Mouse (Mus musculus): ENCODE measurements around the gene Kpna3. TPM values are rescaled to one million over a fixed set of nuclear protein-coding genes. Genes with fewer than 3 reads are reported as not detected.
A peak's percentile ranks its signal among the peaks of the same experiment; 100 is the strongest.
"Not testable (repeated sequence)": the region's sequence is repeated elsewhere in the genome, so short reads cannot be mapped to it uniquely, and the experiment has no call there.

Kpna3 gene
- polyA plus RNA-seq, 1 experiment from 2014 or later: 97.9 TPM

DNA sequence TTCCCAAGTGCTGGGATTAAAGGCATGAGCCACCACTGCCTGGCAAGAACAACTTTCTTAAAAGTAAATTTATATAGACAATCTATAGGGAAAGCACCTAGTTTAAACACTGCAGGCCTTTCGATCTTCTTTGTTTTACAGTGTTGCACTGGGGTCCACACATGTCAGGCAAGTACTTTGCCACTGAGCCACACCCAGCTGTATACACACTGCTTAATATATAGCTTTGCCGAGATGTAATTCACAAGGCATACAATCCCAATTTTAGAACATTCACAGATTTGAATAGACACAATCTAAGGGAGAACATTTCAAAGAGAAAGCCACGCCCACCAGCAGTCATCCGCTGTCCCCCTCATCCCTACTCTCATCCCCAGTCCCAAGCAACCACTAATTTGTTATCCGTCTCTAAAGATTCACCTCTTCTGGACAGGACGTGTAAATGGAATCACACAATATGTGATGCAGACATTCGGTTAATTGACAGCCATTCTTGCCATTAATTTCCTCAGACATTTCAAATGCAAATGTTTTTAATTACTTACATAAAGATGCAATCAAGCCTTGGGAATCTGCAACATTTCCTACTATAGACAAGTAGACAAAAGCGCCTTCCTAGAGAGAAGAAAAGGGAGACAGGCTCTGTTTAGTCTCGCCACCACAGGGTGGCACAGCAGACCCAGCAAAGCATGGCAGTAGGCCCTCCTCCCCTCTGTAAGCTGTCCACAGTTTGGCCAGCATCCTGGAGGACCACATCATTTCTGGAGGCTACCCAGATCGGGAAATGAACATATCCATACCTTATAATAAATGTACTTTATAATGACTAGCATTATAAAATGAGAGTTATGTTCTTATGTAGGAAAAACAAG lies 92.6 kb downstream of the Kpna3 start:
- DNase-seq (peak; percentile 68), ATAC-seq (ENCODE audit: low FRiP score, low TSS enrichment) (no peak)
- Histone ChIP-seq H3K27ac (replicated peaks; ENCODE audit: low read depth, low read length) (no peak overlapping the region), H3K4me2 (ENCODE audit: low read length) (no peak overlapping the region), H3K27me3 (ENCODE audit: control insufficient read depth, insufficient read depth, low read length) (no peaks in the 10 kb centered on the region), H3K36me3 (ENCODE audit: control insufficient read depth, insufficient read depth, low read length) (no peaks in the 10 kb centered on the region), H3K4me3 (replicated peaks; ENCODE audit: low read depth, low read length) (no peak overlapping the region), H3K9ac (replicated peaks; ENCODE audit: low read length) (no peak overlapping the region), H3K9me3 (ENCODE audit: control insufficient read depth, low read length) (no peaks in the 10 kb centered on the region), H3K4me1 (ENCODE audit: control insufficient read depth, insufficient read depth, low read length) (no peaks in the 10 kb centered on the region)
- 65% methylated on average over 10 of the region's 10 CpGs for WGBS

DNA sequence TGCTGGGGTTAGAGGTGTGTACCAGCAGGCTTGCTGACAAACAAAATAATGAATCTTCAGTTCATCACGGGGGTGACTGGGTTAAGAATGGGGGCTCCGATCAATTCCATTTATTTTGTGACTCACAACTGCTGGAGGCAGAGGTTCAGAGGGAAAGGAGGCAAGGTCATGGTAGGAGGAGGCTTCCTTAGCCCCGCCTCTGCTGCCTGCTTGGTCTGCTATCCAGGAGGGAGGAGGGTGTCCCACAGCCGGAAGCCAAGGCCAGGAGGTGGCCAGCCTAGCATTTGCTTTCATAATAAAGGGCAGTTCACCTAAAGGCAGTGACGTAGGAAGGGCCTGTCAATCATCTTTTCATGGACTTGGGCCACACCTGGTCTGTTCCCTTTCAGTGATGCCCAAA lies 95.1 kb downstream of the Kpna3 start:
- DNase-seq (no peak), ATAC-seq (ENCODE audit: low FRiP score, low TSS enrichment) (no peak)
- no peaks in the 10 kb centered on the region for H3K9me3 ChIP-seq (ENCODE audit: control insufficient read depth, low read length)
- no peak overlapping the region for H3K4me2 ChIP-seq (ENCODE audit: low read length)
- H3K27me3 ChIP-seq (ENCODE audit: control insufficient read depth, insufficient read depth, low read length): no peaks in the 10 kb centered on the region
- no peaks in the 10 kb centered on the region for H3K36me3 ChIP-seq (ENCODE audit: control insufficient read depth, insufficient read depth, low read length)
- H3K4me1 ChIP-seq (ENCODE audit: control insufficient read depth, insufficient read depth, low read length): no peaks in the 10 kb centered on the region
- H3K9ac ChIP-seq (replicated peaks; ENCODE audit: low read length): no peak overlapping the region
- no peak overlapping the region for H3K27ac ChIP-seq (replicated peaks; ENCODE audit: low read depth, low read length)
- H3K4me3 ChIP-seq (replicated peaks; ENCODE audit: low read depth, low read length): no peak overlapping the region
- WGBS: 74% methylated on average over 5 of the region's 5 CpGs

DNA sequence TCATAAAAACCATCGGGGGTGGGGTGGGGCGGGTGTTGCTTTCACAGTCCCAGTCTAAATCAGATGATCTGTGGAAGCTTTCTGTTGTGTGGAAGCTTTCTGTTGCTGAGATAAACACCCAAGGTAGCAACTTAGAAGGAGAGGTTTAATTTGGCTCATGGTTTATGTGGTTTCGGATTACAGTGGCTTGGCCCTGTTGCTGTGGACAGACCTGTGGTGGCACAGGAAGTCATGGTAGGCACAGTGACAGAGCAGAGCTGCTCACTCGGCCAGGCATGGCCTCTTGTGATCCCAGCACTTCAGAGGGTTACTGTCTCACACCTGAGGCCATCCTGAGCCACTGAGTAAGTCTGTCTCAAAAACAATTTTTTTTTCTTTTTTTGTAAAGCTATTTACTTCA lies 100.3 kb downstream of the Kpna3 start:
- no peak overlapping the region for H3K9ac ChIP-seq (replicated peaks; ENCODE audit: low read length)
- H3K4me3 ChIP-seq (replicated peaks; ENCODE audit: low read depth, low read length): no peak overlapping the region
- no peaks in the 10 kb centered on the region for H3K36me3 ChIP-seq (ENCODE audit: control insufficient read depth, insufficient read depth, low read length)
- WGBS: 89% methylated on average over 4 of the region's 4 CpGs
- DNase-seq (no peak), ATAC-seq (ENCODE audit: low FRiP score, low TSS enrichment) (no peak)
- H3K4me2 ChIP-seq (ENCODE audit: low read length): no peak overlapping the region
- no peaks in the 10 kb centered on the region for H3K9me3 ChIP-seq (ENCODE audit: control insufficient read depth, low read length)
- H3K4me1 ChIP-seq (ENCODE audit: control insufficient read depth, insufficient read depth, low read length): no peaks in the 10 kb centered on the region
- no peak overlapping the region for H3K27ac ChIP-seq (replicated peaks; ENCODE audit: low read depth, low read length)
- no peaks in the 10 kb centered on the region for H3K27me3 ChIP-seq (ENCODE audit: control insufficient read depth, insufficient read depth, low read length)

DNA sequence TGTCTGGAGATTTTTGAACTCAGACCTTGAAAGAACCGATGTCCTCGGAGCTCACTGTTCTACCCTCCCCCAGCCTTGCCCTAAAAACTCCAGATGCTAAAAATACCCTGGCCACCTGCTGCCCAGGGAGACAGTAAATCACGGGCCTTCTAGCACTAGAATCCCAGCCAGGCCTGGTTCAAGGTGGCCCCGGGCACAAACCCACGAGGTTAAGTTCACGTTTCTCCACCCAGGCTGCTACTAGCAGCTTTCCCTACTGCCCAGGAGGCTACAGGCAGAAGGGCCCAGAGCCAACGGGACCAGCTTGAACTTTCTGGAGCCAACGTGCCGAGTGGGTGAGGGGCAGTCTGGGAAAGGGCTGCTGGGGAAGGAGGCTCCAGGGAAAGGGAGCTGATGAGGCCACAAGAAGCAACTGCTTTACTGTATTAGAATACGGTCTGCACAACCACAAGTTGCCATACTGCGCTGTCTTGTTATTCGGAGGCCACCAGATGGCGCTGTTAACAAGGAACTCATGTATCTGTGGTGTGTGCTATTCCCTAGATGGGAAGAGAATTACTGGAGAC lies 108.6 kb downstream of the Kpna3 start:
- no peak overlapping the region for H3K4me3 ChIP-seq (replicated peaks; ENCODE audit: low read depth, low read length)

DNA sequence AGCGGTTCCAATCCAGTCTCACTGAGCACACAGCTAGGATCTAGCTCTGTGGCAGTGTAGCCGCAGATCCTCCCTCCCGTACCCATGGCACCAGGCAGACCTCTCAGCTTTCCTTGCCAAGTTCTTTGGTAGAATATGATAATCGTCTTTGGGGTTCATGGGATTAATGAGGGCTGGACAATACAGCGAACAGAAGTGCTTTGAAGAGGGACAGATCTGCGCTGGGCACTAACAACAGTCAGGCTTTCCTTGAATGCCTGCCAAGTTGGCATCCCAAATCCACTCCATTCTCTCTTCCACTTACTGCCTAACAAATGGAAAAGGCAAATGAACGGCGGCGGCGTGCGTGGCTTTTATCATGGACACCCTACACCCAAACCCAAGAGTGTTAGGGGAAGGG lies 109.1 kb downstream of the Kpna3 start:
- peak overlapping the region; percentile 65; the same call in 1 of the 2 replicates for H3K27ac ChIP-seq (replicated peaks; ENCODE audit: low read depth, low read length)
- DNase-seq (peak; percentile 80), ATAC-seq (ENCODE audit: low FRiP score, low TSS enrichment) (peak; percentile 39)
- no peaks in the 10 kb centered on the region for H3K27me3 ChIP-seq (ENCODE audit: control insufficient read depth, insufficient read depth, low read length)
- 47% methylated on average over 11 of the region's 11 CpGs for WGBS
- 0 out of 2 replicates have a peak, but pooled peaks cover 8% of the 10 kb centered on the region for H3K4me1 ChIP-seq (ENCODE audit: control insufficient read depth, insufficient read depth, low read length)
- no peaks in the 10 kb centered on the region for H3K36me3 ChIP-seq (ENCODE audit: control insufficient read depth, insufficient read depth, low read length)
- no peak overlapping the region for H3K4me2 ChIP-seq (ENCODE audit: low read length)
- no peak overlapping the region for H3K4me3 ChIP-seq (replicated peaks; ENCODE audit: low read depth, low read length)
- H3K9me3 ChIP-seq (ENCODE audit: control insufficient read depth, low read length): no peaks in the 10 kb centered on the region
- H3K9ac ChIP-seq (replicated peaks; ENCODE audit: low read length): no peak overlapping the region

More for the DNA sequence above, 108.6 kb downstream of the Kpna3 start:
- Histone ChIP-seq H3K27ac (replicated peaks; ENCODE audit: low read depth, low read length) (peak overlapping the region; percentile 65), H3K36me3 (ENCODE audit: control insufficient read depth, insufficient read depth, low read length) (no peaks in the 10 kb centered on the region), H3K9ac (replicated peaks; ENCODE audit: low read length) (no peak overlapping the region), H3K4me2 (ENCODE audit: low read length) (0 out of 2 replicates have a peak overlapping the region, but pooled peaks have one; percentile 3), H3K4me1 (ENCODE audit: control insufficient read depth, insufficient read depth, low read length) (0 out of 2 replicates have a peak, but pooled peaks cover 8% of the 10 kb centered on the region), H3K9me3 (ENCODE audit: control insufficient read depth, low read length) (no peaks in the 10 kb centered on the region), H3K27me3 (ENCODE audit: control insufficient read depth, insufficient read depth, low read length) (no peaks in the 10 kb centered on the region)
- ATAC-seq (ENCODE audit: low FRiP score, low TSS enrichment) (peak; percentile 79), DNase-seq (peak; percentile 94)
- 17% methylated on average over 13 of the region's 13 CpGs for WGBS

DNA sequence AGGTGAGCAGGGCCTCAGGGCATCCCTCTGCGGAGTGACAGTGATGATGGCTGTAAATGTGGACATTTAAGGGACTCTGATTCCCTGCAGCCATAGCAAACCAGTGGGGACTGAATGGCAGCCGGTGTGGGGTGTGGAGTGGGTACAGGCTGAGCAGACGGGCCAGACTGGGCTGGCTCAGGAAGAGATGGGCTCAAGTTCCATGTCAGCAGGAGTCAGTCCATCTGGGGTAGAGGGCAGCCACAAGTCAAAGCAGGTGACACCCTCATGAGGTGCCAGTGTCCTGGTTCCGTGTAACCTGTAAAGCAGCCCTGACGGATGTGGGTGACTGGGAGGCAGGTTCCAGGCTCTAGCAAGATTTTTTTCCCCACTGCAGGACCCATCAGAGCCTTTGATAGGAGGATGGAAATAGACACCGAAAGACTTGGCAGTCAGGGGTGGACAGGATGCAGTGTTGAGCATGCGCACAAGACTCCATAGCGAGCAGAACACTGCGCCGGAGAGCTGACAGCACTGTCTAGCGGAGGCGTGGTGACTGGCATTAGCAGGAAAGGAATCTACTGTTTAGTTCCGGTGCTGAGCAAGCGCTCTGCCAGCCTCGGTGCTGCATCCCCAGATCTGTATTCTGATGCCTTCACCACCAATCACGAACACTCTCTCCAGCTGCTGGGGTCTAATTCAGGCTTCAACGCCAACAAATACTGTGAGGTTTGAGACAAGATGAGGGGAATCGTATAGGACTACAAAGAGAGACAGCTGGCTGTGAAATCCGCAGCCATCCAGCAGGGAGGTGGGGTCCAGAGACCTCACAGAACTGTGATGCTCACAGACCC lies 111.8 kb downstream of the Kpna3 start:
- H3K9ac ChIP-seq (replicated peaks; ENCODE audit: low read length): peak overlapping the region; percentile 36; the same call in 1 of the 2 replicates
- H3K4me3 ChIP-seq (replicated peaks; ENCODE audit: low read depth, low read length): peak overlapping the region; percentile 24
- peak overlapping the region; percentile 77 for H3K27ac ChIP-seq (replicated peaks; ENCODE audit: low read depth, low read length)
- no peaks in the 10 kb centered on the region for H3K36me3 ChIP-seq (ENCODE audit: control insufficient read depth, insufficient read depth, low read length)
- no peaks in the 10 kb centered on the region for H3K27me3 ChIP-seq (ENCODE audit: control insufficient read depth, insufficient read depth, low read length)
- WGBS: 22% methylated on average over 19 of the region's 19 CpGs
- H3K4me1 ChIP-seq (ENCODE audit: control insufficient read depth, insufficient read depth, low read length): 0 out of 2 replicates have a peak, but pooled peaks cover 8% of the 10 kb centered on the region
- DNase-seq: peak; percentile 92
- ATAC-seq (ENCODE audit: low FRiP score, low TSS enrichment): peak; percentile 81
- H3K9me3 ChIP-seq (ENCODE audit: control insufficient read depth, low read length): peaks cover 4% of the 10 kb centered on the region; the same call in 1 of the 2 replicates
- H3K4me2 ChIP-seq (ENCODE audit: low read length): peak overlapping the region; percentile 53

DNA sequence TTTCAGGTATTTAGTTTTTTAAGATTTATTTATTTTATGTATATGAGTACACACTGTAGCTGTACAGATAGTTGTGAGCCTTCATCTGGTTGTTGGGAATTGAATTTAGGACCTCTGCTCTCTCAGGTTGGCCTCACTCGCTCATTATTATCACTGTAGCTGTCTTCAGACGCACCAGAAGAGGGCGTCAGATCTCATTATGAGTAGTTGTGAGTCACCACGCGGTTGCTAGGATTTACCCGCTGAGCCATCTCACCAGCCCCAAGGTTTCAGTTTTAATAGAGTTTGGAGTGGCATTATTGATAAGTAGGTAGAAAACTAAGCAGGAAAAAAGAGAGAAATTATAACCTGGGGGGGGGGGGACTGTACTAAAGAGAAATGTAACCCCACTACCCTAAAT lies 112.7 kb downstream of the Kpna3 start:
- WGBS: 19% methylated on average over 6 of the region's 6 CpGs
- DNase-seq; H3K4me2 ChIP-seq (ENCODE audit: low read length); H3K9me3 ChIP-seq (ENCODE audit: control insufficient read depth, low read length); H3K4me3 ChIP-seq (replicated peaks; ENCODE audit: low read depth, low read length); H3K27me3 ChIP-seq (ENCODE audit: control insufficient read depth, insufficient read depth, low read length); H3K27ac ChIP-seq (replicated peaks; ENCODE audit: low read depth, low read length); H3K4me1 ChIP-seq (ENCODE audit: control insufficient read depth, insufficient read depth, low read length); H3K9ac ChIP-seq (replicated peaks; ENCODE audit: low read length); H3K36me3 ChIP-seq (ENCODE audit: control insufficient read depth, insufficient read depth, low read length); ATAC-seq (ENCODE audit: low FRiP score, low TSS enrichment): not testable (repeated sequence)

DNA sequence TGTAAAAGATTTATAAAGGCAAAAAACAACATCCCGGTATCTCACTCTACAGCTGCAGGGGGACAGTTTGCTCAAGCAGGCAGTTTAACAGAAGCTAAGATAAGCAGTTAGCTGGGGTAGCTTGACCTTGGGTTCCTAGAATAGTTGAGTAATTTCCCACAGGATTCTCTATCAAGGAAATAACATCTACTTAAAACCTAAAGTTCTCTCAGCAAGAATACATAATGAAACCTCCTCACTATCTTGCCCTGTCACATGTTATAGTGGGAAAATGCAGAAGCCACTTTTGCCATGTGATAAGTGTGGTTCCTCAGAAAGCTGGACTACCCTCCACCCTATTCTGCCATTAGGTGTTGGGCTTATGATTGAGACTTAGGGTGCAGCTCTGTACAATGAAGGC lies 116.9 kb downstream of the Kpna3 start:
- Histone ChIP-seq H3K36me3 (ENCODE audit: control insufficient read depth, insufficient read depth, low read length) (no peaks in the 10 kb centered on the region), H3K9ac (replicated peaks; ENCODE audit: low read length) (no peak overlapping the region), H3K4me3 (replicated peaks; ENCODE audit: low read depth, low read length) (no peak overlapping the region), H3K27me3 (ENCODE audit: control insufficient read depth, insufficient read depth, low read length) (no peaks in the 10 kb centered on the region), H3K4me2 (ENCODE audit: low read length) (no peak overlapping the region), H3K9me3 (ENCODE audit: control insufficient read depth, low read length) (peaks cover 9% of the 10 kb centered on the region; the same call in 1 of the 2 replicates), H3K27ac (replicated peaks; ENCODE audit: low read depth, low read length) (no peak overlapping the region), H3K4me1 (ENCODE audit: control insufficient read depth, insufficient read depth, low read length) (0 out of 2 replicates have a peak, but pooled peaks cover 4% of the 10 kb centered on the region)
- DNase-seq: no peak
- ATAC-seq (ENCODE audit: low FRiP score, low TSS enrichment): no peak
- WGBS: 93% methylated on average over 1 of the region's 1 CpGs

Data from midbrain, embryonic 14.5 days (tissue).